Mouse (Mus musculus): Measurements from ENCODE around the gene Gm6880. TPM values are rescaled to one million over a fixed set of nuclear protein-coding genes. Genes with fewer than 3 reads are reported as not detected.
"Not testable (repeated sequence)": the region's sequence is repeated elsewhere in the genome, so short reads cannot be mapped to it uniquely, and the experiment has no call there.

Gene Gm6880
- polyA plus RNA-seq (2017; shearing (Covaris generic)), result not detected

DNA sequence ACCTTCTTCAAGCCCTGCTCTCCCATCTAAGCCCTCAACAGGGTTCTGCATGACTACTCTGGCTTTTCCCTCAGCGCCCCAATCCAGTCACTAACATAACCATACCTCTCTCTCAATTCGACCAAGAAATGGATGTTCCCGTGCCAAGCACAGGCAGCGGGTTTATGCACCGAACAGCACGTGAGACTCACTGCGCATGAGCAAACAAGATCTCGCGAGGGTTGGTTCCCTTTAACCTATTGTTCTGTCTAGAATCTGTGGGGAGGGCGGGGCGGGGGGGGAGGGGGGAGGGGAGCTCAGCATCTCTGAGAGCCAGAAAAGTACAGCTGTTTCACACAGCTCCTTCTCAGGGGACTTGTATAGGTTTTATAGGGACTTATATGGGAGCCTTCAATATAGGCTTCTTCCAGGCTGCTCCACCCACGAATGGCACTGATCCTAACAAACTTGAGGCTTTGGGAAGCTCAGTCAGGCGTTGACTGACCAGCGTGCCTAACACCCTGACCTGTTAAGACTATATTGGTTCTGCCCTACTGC, at the start of gene Gm6880:
Gene Gm6880, minus strand, starts transcription at position 51 of the 537 bp plus-strand sequence.
- ATAC-seq, result not testable (repeated sequence)

GRCm38 (mm10) chrX:74517461-74517860, 36.3 kb upstream of the Gm6880 start:
- ATAC-seq, result not testable (repeated sequence)

- ATAC-seq, result no peak
Observed at GRCm38 (mm10) chrX:74497131-74497530, 15.9 kb upstream of the Gm6880 start.

GRCm38 (mm10) chrX:74452773-74453172, 28.4 kb downstream of the Gm6880 start:
- ATAC-seq, result no peak

GRCm38 (mm10) chrX:74451157-74451912, 29.9 kb downstream of the Gm6880 start:
- no peak for ATAC-seq

Other genes starting within 250 kb of the Gm6880 start
- 100 to 1,000 TPM; 202 to 298 TPM for gene Flna, start 231.6 kb downstream of the Gm6880 start, polyA plus RNA-seq (2017; shearing (Covaris generic))
- gene Emd, start 226.7 kb downstream of the Gm6880 start, polyA plus RNA-seq (2017; shearing (Covaris generic)), result 10 to 100 TPM; 47.0 to 48.0 TPM
- gene Rpl10, start 210.6 kb downstream of the Gm6880 start, polyA plus RNA-seq (2017; shearing (Covaris generic)), result 1,000 to 10,000 TPM in 1 of 2 experiments, 100 to 1,000 TPM in 1; 640 to 1,689 TPM
- gene Taz, start 199.5 kb downstream of the Gm6880 start, polyA plus RNA-seq (2017; shearing (Covaris generic)), result 10 to 100 TPM; 42.1 to 51.3 TPM
- 10 to 100 TPM; 16.6 to 18.5 TPM for gene Dnase1l1, start 199.1 kb downstream of the Gm6880 start, polyA plus RNA-seq (2017; shearing (Covaris generic))
- gene Atp6ap1, start 184.3 kb downstream of the Gm6880 start, polyA plus RNA-seq (2017; shearing (Covaris generic)), result 100 to 1,000 TPM; 139 to 153 TPM
- 100 to 1,000 TPM; 176 to 227 TPM for gene Gdi1, start 176.4 kb downstream of the Gm6880 start, polyA plus RNA-seq (2017; shearing (Covaris generic))
- gene Fam50a, start 168.4 kb downstream of the Gm6880 start, polyA plus RNA-seq (2017; shearing (Covaris generic)), result 10 to 100 TPM; 63.2 to 71.0 TPM
- 1 to 10 TPM in 1 of 2 experiments, under 1 TPM in 1; 0.74 to 2.5 TPM for gene Plxna3, start 152.3 kb downstream of the Gm6880 start, polyA plus RNA-seq (2017; shearing (Covaris generic))
- gene Lage3, start 127.8 kb downstream of the Gm6880 start, polyA plus RNA-seq (2017; shearing (Covaris generic)), result 10 to 100 TPM; 70.4 to 87.6 TPM
- 10 to 100 TPM; 57.4 to 70.9 TPM for gene Ubl4a, start 108.2 kb downstream of the Gm6880 start, polyA plus RNA-seq (2017; shearing (Covaris generic))
- gene Slc10a3, start 108.0 kb downstream of the Gm6880 start, polyA plus RNA-seq (2017; shearing (Covaris generic)), result 10 to 100 TPM; 22.4 to 34.2 TPM
- 10 to 100 TPM; 17.6 to 27.2 TPM for gene Fam3a, start 88.1 kb downstream of the Gm6880 start, polyA plus RNA-seq (2017; shearing (Covaris generic))
- 10 to 100 TPM; 35.4 to 38.5 TPM for gene Ikbkg, start 88.1 kb downstream of the Gm6880 start, polyA plus RNA-seq (2017; shearing (Covaris generic))
- 10 to 100 TPM; 31.7 to 37.7 TPM for gene G6pdx, start 52.2 kb downstream of the Gm6880 start, polyA plus RNA-seq (2017; shearing (Covaris generic))
- not detected for gene Olfr1326-ps1, start 93.5 kb upstream of the Gm6880 start, polyA plus RNA-seq (2017; shearing (Covaris generic))
- gene Olfr1325, start 111.3 kb upstream of the Gm6880 start, polyA plus RNA-seq (2017; shearing (Covaris generic)), result not detected
- not detected for gene Gm5640, start 164.2 kb upstream of the Gm6880 start, polyA plus RNA-seq (2017; shearing (Covaris generic))

Data from activated CD4-positive, CD25-positive, alpha-beta regulatory T cell, adult 4 months (primary cell).